Mouse (Mus musculus) limb, embryonic 13.5 days (tissue): ENCODE data around the gene Calm2. TPM values are rescaled to one million over a fixed set of nuclear protein-coding genes. Genes with fewer than 3 reads are reported as not detected.
A peak's percentile ranks its signal among the peaks of the same experiment; 100 is the strongest.

ENCODE experiments used
- ATAC-seq: fragments of 200-750 bp; cut with Nextera tagmentation; 2 replicates; pipeline ENCODE4 v1.8.0; 2017; ENCODE audit warnings: low read depth, moderate number of reproducible peaks, moderate TSS enrichment; ENCODE audit not compliant: low FRiP score
- H3K27ac ChIP-seq: fragments of 300-500 bp; sonication (generic); 2 replicates; pipeline ENCODE4 v1.5.1; 2015; ENCODE audit warnings: inconsistent platforms, mild to moderate bottlenecking, moderate library complexity
- H3K27me3 ChIP-seq: fragments of 300-500 bp; sonication (generic); 2 replicates; pipeline ENCODE4 v1.6.1; 2015; ENCODE audit warnings: mild to moderate bottlenecking, inconsistent platforms
- H3K36me3 ChIP-seq: fragments of 300-500 bp; sonication (generic); 2 replicates; pipeline ENCODE4 v1.6.1; 2015; ENCODE audit warnings: inconsistent platforms, mild to moderate bottlenecking, moderate library complexity
- H3K4me1 ChIP-seq: fragments of 300-500 bp; sonication (generic); 2 replicates; pipeline ENCODE4 v1.6.1; 2015; ENCODE audit warnings: inconsistent platforms
- H3K4me2 ChIP-seq: fragments of 300-500 bp; sonication (generic); replicated peaks from 2 replicates; pipeline ENCODE4 v1.6.1; 2015; ENCODE audit warnings: inconsistent platforms, mild to moderate bottlenecking, moderate library complexity
- H3K4me3 ChIP-seq: fragments of 300-500 bp; sonication (generic); 2 replicates; pipeline ENCODE4 v1.5.1; 2015; ENCODE audit warnings: moderate library complexity, mild to moderate bottlenecking, inconsistent platforms
- H3K9ac ChIP-seq: fragments of 300-500 bp; sonication (generic); 2 replicates; pipeline ENCODE4 v1.6.1; 2015; ENCODE audit warnings: mild to moderate bottlenecking, inconsistent platforms
- H3K9me3 ChIP-seq: fragments of 300-500 bp; sonication (generic); 2 replicates; pipeline ENCODE4 v1.6.1; 2016; ENCODE audit warnings: inconsistent platforms
- WGBS: fragments of 180-500 bp; shearing (Covaris S2); methylation state at CpG from one replicate; pipeline ENCODE4 v1.1.7; 2015; 5-methylcytosine and 5-hydroxymethylcytosine counted together
- polyA plus RNA-seq: library from polyadenylated mRNA; unstranded; fragments of >200 nt; fragmentation: Nextera tagmentation; extraction: Ambion mirVana; gene quantifications from 2 replicates; pipeline ENCODE4 v1.2.1, GENCODE M21; 2015

Gene Calm2
- polyA plus RNA-seq, 1 experiment from 2014 or later, result 968 TPM

DNA sequence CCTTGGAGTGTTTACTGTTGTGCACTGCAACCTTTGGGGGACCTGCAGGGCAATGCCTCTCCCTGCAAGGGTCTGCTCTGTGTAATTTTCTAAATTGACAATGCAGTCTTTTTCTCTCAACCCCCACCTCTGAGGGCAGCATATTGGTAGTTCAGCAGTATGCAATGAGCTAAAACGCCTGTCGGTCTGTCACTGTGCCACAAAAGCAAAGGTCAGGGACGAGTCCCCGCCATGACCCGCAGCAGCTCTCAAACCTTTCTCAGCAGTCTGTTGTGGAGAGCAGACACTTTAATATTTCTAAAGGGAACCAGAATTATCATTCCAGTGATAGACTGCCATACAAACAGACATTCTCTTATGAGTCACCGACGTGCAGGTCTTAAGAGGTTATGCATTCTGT, 11.2 kb upstream of the Calm2 start:
- no peak for ATAC-seq
- no peaks in the 10 kb centered on the region for H3K9me3 ChIP-seq
- H3K27me3 ChIP-seq, result peaks cover 17% of the 10 kb centered on the region
- H3K4me2 ChIP-seq, result no peak overlapping the region
- no peaks in the 10 kb centered on the region for H3K36me3 ChIP-seq
- H3K4me3 ChIP-seq, result no peak overlapping the region
- no peak overlapping the region for H3K27ac ChIP-seq
- no peak overlapping the region for H3K9ac ChIP-seq
- 72% methylated on average over 7 of the region's 7 CpGs for WGBS
- H3K4me1 ChIP-seq, result peaks cover 47% of the 10 kb centered on the region

DNA sequence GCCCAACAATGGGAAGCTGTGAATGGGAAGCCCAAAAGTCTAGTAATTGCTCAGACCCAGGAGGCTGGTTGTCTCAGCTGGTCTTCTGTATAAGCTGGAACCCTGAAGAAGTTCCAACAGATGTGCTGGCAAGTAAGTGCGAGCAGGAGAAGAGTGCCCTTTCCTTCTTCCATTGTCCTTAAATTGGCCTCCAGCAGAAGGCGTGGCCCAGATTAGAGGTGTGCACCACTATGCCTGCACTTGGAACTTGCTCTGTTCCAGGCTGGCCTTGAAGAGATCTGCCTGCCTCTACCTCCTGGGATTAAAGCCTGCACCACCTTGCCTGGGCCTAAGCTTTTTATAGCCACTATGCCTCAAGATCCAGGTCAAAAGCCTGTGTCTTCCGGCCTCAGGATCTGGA, 7.4 kb upstream of the Calm2 start:
- Histone ChIP-seq H3K27ac (no peak overlapping the region), H3K9ac (no peak overlapping the region), H3K4me3 (no peak overlapping the region), H3K4me1 (peaks cover 17% of the 10 kb centered on the region), H3K9me3 (no peaks in the 10 kb centered on the region), H3K27me3 (no peaks in the 10 kb centered on the region), H3K36me3 (no peaks in the 10 kb centered on the region), H3K4me2 (no peak overlapping the region)
- ATAC-seq, result no peak
- WGBS, result 81% methylated on average over 3 of the region's 3 CpGs

DNA sequence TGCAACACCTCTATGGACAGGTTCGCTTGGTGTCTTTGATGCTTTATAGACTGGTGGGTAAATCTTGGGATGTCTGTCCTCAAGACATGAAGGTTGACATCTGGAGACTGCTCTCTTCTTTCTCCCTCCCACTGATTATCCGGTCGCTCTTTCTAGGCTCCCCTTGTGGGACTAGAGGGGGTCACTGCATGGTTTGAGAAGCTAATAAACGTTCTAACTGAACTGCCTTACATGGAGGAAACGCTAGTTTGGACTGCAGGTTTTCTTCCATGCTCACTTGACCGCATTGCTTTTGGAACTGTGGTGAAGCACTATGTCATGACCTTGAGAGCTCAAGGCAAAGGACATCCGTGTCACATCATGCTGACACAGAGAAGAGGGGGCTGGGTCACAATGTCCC, 6.6 kb upstream of the Calm2 start:
- Histone ChIP-seq H3K4me2 (no peak overlapping the region), H3K27me3 (no peaks in the 10 kb centered on the region), H3K9ac (no peak overlapping the region), H3K4me3 (no peak overlapping the region), H3K9me3 (no peaks in the 10 kb centered on the region), H3K4me1 (peaks cover 9% of the 10 kb centered on the region), H3K36me3 (no peaks in the 10 kb centered on the region), H3K27ac (no peak overlapping the region)
- no peak for ATAC-seq
- 81% methylated on average over 7 of the region's 7 CpGs for WGBS

DNA sequence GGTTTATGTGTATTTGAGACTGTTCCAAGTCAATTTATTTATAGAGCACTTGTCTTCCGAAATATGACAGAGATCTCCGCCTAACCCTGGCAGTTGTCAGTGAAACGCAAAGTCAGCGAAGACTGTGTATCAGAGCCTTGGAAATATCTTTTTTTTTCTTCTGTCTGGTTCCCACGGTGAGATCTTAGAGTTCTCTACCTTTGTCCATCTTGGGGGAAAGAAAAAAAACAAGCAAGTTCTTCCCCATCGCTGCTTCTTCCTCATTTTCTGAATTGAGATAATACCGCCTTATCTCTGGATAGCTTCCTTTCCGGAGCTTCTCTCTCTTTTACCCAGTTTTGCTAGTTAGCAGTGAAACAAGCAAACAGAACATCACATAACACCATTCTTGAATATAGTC, 2.1 kb upstream of the Calm2 start:
- Histone ChIP-seq H3K4me2 (no peak overlapping the region), H3K27ac (no peak overlapping the region), H3K9me3 (no peaks in the 10 kb centered on the region), H3K27me3 (no peaks in the 10 kb centered on the region), H3K9ac (no peak overlapping the region), H3K36me3 (no peaks in the 10 kb centered on the region), H3K4me3 (no peak overlapping the region), H3K4me1 (peaks cover 14% of the 10 kb centered on the region)
- ATAC-seq, result no peak
- 91% methylated on average over 8 of the region's 8 CpGs for WGBS

DNA sequence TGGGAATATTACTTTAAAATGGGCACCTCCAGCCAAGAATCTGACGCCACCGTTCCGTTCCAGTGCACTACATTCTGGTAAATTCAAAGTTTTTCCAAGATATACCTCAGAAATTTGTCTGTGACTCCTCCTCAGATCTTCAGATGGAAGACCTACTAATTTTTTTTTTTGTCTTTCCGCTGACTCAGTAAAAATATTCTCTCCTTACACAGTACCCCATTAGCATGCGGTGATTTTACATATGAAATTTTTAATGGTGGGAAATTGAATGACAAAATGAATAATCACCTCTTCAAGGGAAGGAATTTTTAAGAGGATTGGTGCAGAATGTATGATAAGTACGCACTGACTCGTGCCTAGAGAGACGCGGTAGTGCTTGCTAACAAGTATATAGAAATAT, 1.6 kb upstream of the Calm2 start:
- Histone ChIP-seq H3K9me3 (no peaks in the 10 kb centered on the region), H3K4me1 (peaks cover 20% of the 10 kb centered on the region), H3K4me2 (no peak overlapping the region), H3K4me3 (no peak overlapping the region), H3K27me3 (no peaks in the 10 kb centered on the region), H3K27ac (no peak overlapping the region), H3K36me3 (no peaks in the 10 kb centered on the region), H3K9ac (no peak overlapping the region)
- 90% methylated on average over 9 of the region's 9 CpGs for WGBS
- ATAC-seq, result no peak

DNA sequence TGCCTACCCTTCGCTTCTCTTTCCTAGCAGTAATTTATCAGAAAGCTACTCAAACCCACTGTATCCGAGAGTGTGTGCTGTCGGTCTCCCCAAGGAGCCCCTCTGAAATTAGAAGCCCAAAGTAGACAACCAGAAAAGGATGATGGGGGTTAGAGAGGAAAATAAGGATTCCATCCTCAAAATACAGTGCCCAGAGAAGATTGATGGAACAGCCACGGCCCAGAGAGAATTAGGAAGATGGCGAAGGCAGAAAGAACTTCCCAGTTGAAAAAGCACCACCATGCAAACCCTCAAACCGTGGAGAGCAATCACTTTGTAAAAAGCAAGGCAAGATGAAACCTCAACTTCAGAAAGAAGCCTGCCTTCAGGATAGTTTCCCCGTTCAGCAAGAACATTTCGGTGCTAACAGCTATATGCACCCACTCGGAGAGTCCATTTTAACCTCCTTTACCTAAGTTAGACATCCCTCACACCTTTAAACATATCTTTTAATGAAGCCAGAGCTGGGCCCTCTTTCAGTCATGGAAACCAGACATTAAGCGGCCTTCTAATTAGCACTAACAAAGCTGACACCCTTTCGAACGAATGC, 971 bp upstream of the Calm2 start:
- H3K27me3 ChIP-seq, result no peaks in the 10 kb centered on the region
- H3K27ac ChIP-seq, result peak overlapping the region; percentile 95; the same call in 1 of the 2 replicates
- H3K9me3 ChIP-seq, result no peaks in the 10 kb centered on the region
- H3K4me3 ChIP-seq, result peak overlapping the region; percentile 93
- no peak for ATAC-seq
- H3K36me3 ChIP-seq, result no peaks in the 10 kb centered on the region
- peak overlapping the region; percentile 72 for H3K4me2 ChIP-seq
- 39% methylated on average over 12 of the region's 12 CpGs for WGBS
- H3K4me1 ChIP-seq, result peaks cover 24% of the 10 kb centered on the region
- H3K9ac ChIP-seq, result peak overlapping the region; percentile 96

DNA sequence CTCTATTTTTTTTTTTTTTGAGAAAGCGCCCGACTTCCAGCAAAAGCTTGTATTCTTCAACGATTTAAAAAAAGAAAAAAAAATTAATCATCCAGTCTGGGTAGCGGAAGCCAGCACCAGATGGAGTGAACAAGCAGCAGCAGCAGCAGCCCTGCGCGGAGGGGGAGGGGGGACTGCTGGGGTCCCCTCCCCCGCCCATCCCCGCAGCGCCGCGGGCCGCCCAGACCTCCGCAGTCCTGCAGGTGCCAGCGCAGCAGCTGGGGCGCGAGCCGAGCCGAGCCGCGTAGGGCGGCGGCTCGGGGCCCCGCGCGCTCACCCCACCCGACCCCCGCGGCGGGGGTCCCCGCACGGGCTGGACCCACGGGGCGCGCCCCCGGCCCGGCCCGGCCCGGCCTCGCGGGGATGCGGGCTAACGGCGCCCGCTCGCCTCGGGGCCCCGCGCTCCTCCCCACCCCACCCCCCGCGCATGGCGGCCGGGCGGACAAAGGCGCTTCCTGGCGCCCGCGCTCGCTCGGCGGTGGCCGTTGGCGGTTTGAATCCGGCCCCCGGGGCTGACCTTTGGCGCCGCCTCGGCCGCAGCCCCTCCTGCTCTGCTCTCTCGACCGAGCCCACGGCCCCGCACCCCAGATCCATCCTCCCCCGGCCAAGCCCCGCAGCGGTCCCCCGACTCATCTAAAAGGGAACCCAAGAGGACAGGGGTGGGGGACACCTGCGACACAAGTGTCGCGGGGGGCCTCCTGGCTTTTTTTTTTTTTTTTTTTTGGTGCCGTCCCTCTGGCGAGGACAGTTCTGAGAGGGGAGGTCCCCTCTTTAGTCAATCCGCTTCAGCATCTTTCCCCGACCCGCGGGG, 593 bp downstream of the Calm2 start:
- peak overlapping the region; percentile 93 for H3K4me3 ChIP-seq
- no peaks in the 10 kb centered on the region for H3K27me3 ChIP-seq
- H3K4me2 ChIP-seq, result peak overlapping the region; percentile 77
- ATAC-seq, result peak; percentile 64
- no peaks in the 10 kb centered on the region for H3K9me3 ChIP-seq
- WGBS, result under 1% methylated on average over 37 of the region's 86 CpGs
- H3K4me1 ChIP-seq, result peaks cover 38% of the 10 kb centered on the region
- no peaks in the 10 kb centered on the region for H3K36me3 ChIP-seq
- peak overlapping the region; percentile 95 for H3K27ac ChIP-seq
- H3K9ac ChIP-seq, result peak overlapping the region; percentile 96

DNA sequence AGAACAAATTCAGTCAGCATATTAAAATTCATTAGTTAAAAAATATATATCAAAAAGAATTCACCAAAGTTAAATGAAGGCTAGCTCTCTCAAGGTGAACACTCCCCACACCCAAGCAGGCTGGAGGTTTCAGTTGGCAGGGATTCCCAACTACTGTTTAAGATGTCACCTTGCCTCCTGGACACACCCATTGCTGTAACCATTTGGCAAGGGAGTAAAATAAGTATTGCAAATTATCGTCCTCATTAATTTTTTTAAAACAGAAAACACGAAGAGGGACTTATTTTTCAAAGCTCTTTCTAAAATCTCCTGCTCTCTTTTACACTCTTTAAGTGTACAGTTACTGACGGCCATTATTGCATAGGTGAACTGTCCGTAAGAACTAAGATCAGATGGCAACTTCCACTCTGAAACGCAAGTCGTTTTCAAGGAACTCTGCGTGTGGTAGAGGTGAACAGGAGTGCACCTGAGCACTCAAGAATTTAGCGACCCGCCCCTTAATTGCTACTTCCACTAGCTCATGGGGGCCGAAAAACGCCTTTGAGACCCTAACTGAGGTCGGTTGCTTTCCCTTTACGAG, 1.3 kb downstream of the Calm2 start:
- peaks cover 38% of the 10 kb centered on the region for H3K4me1 ChIP-seq
- H3K27me3 ChIP-seq, result no peaks in the 10 kb centered on the region
- H3K36me3 ChIP-seq, result no peaks in the 10 kb centered on the region
- H3K27ac ChIP-seq, result peak overlapping the region; percentile 95; the same call in 1 of the 2 replicates
- H3K9me3 ChIP-seq, result no peaks in the 10 kb centered on the region
- under 1% methylated on average over 13 of the region's 13 CpGs for WGBS
- peak overlapping the region; percentile 96 for H3K9ac ChIP-seq
- H3K4me2 ChIP-seq, result peak overlapping the region; percentile 77
- no peak for ATAC-seq
- peak overlapping the region; percentile 93 for H3K4me3 ChIP-seq

DNA sequence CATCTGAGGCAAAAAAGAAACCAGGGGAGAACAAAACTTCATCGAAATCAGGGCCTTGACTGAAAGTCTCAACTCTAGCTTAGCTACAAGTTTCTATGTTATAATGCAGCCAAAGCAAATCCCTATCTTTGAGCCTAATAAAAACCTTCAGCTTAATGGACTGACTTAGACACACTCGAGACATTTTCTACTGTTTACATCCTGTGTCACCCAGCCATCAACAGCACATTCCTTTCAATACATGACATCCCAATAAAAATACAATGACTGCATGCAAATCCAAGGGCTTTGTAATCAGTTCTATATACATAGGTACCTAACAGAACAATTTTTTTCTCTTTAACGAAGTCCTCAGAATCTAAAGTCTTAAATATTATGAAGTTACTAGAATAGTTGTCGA, 2.0 kb downstream of the Calm2 start:
- Histone ChIP-seq H3K4me3 (peak overlapping the region; percentile 34), H3K4me1 (peaks cover 41% of the 10 kb centered on the region), H3K27me3 (no peaks in the 10 kb centered on the region), H3K9ac (no peak overlapping the region), H3K4me2 (peak overlapping the region; percentile 61), H3K9me3 (no peaks in the 10 kb centered on the region), H3K36me3 (no peaks in the 10 kb centered on the region), H3K27ac (no peak overlapping the region)
- ATAC-seq, result no peak
- WGBS, result 50% methylated on average over 4 of the region's 4 CpGs

DNA sequence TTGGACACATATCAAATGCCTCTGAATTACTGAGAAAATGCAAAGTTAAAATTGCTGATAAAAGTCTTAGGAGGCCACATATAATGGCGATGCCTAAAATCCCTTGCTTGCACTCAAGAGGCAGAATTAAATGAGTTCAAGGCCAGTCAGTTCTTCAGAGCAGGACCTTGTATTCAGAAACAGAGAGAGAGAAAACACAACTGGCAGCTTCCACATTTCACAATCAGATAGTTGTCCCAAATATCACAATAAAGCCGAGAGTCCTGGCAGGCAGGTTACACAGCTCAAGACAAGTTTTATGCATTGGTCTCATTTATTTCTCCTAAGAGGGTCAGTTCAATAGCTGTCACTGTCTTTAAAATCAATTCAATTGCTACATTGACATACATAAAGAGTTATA, 5.2 kb downstream of the Calm2 start:
- Histone ChIP-seq H3K27me3 (no peaks in the 10 kb centered on the region), H3K4me2 (no peak overlapping the region), H3K4me1 (peaks cover 45% of the 10 kb centered on the region), H3K36me3 (no peaks in the 10 kb centered on the region), H3K27ac (no peak overlapping the region), H3K4me3 (no peak overlapping the region), H3K9ac (no peak overlapping the region), H3K9me3 (no peaks in the 10 kb centered on the region)
- WGBS, result 67% methylated on average over 2 of the region's 2 CpGs
- ATAC-seq, result no peak

DNA sequence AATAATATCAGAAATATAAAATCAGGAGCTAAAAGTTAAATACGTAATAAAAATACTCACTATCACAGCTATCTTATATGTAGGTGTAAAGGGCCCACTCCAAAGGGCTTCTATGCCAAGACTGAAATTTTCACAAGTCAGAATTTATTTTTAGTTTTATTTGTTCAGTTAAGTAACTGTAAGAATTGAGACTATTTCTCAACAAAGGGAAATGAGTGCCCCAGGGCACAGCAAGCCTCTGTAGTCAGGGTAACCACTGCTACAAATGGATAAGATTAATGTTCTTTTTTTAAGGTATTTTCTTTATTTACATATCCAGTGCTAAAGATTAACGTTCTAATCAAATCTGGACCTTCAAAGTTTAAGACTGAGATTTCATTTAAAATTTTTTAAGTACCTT, 7.3 kb downstream of the Calm2 start:
- 89% methylated on average over 2 of the region's 2 CpGs for WGBS
- peaks cover 16% of the 10 kb centered on the region for H3K36me3 ChIP-seq
- ATAC-seq, result no peak
- no peak overlapping the region for H3K4me3 ChIP-seq
- no peak overlapping the region for H3K9ac ChIP-seq
- H3K4me1 ChIP-seq, result peaks cover 41% of the 10 kb centered on the region
- no peak overlapping the region for H3K27ac ChIP-seq
- H3K27me3 ChIP-seq, result no peaks in the 10 kb centered on the region
- no peak overlapping the region for H3K4me2 ChIP-seq
- H3K9me3 ChIP-seq, result no peaks in the 10 kb centered on the region

DNA sequence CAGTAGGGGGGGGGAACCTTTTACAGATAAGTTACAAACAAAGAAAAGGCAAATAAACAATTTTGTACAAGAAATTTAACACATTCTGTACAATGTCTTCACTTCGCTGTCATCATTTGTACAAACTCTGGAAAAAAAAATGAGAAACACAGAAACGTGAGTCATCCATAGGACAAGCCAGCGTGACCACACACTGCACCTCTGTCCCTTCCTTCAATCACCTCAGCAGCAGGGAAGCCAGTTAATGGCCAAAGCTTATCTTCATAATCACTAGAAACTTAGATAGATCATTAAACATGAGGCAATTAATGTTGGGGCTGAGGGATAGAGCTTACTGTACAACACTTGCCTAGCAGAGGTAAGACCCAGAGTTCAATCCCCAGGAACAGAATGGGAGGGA, 12.8 kb downstream of the Calm2 start:
- H3K36me3 ChIP-seq, result peaks cover 63% of the 10 kb centered on the region
- 88% methylated on average over 3 of the region's 3 CpGs for WGBS

More for the DNA sequence above, 12.8 kb downstream of the Calm2 start:
- Histone ChIP-seq H3K9me3 (no peaks in the 10 kb centered on the region), H3K27me3 (no peaks in the 10 kb centered on the region), H3K4me3 (no peak overlapping the region), H3K4me2 (no peak overlapping the region), H3K4me1 (peaks cover 9% of the 10 kb centered on the region; the same call in 1 of the 2 replicates), H3K9ac (no peak overlapping the region), H3K27ac (no peak overlapping the region)
- ATAC-seq, result no peak
